Mouse (Mus musculus) heart, postnatal 4 days (tissue): ENCODE data around the gene Gm10112. TPM values are rescaled to one million over a fixed set of nuclear protein-coding genes. Genes with fewer than 3 reads are reported as not detected.

Experiments
- DNase-seq: peaks from one replicate; pipeline ENCODE4 v3.0.0; 2021
- total RNA-seq, 2 experiments: library from RNA; stranded (reverse); gene quantifications; 2 replicates each; pipeline ENCODE4 v1.2.3; 2021

Gm10112 gene
- total RNA-seq: not detected

DNA sequence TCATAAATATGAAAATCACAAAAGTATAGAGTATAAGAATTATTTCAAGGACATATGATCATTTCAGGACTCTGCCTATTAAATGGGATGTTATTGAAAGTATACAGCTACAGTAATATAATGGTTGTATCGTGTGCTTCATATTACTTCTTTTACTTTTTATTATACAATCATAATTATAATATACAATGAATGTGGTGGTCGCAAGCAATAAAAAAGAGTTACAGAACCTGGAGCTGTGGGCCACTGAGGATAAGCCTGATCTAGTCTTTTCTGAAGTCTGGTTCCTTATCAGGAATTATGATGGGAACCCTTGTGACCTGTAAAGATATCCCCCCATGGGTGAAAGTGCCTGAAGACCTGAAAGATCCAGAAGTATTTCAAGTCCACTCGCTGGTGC, at the start of gene Gm10112:
Gene Gm10112 (plus strand): TSS at position 301 of the 400 bp plus-strand sequence.
- DNase-seq: no peak

DNA sequence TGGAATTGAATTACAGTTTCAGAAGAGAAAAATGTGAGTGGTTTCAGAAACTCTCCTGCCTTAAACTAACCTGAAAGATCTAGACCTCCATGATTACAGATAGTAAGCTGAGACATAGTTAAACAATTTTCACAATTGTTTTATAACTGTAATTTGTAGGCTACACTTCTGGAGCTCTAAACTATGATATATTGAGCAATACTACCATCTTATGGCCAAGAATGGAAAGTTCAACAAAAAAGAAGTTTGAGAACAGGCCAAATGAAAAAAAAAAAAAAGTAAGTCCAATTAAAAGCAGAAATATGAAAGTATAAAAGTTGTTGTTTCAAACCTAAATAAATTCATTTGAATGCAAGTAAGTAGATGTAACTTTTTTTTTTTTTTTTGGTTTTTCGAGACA, 21.4 kb downstream of the Gm10112 start:
- no peak for DNase-seq

DNA sequence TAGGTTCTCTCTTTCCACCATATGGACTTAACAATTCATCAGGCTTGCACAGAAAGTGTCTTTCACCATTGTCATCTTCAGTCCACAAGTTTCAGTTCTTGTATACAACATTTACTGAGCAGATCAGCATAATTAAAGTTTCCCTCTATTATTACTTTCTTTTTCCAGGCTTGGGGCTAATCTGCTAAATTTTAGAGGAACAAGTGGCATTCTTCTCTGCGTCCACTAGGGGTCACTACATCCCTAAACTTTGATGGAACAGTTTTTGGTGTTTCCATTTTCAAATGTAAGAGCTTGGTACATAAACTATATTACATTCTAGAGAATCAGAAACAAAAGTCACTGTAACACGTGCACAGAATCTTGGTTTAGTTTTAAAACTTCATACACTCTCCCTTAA, 28.2 kb downstream of the Gm10112 start:
- no peak for DNase-seq

DNA sequence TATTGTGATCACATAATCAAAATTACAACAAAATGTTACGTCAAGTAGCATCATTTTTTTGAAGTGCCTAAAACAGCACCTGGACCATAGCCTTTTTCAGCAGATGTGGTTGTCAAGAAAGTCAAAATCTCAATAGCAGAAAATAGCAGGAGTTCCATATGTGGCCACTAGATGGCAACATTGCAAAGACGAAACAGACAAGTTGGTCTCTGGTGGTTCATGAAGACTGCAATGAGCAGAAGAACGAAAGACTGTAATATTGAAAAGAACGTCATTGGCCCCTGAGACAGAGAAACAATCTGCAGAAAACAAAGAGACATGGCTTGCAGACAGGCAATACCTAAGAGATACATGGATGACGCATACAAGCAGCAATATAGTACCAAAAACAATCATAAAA, 42.1 kb downstream of the Gm10112 start:
- peak; percentile 50 for DNase-seq

Other genes with a start within 250 kb of the Gm10112 start
- gene Cylc1, start 57.9 kb upstream of the Gm10112 start, total RNA-seq: not detected